Mouse (Mus musculus) spleen, postnatal 14 days (tissue): ENCODE results near the gene Txndc2.

Experiments
- DNase-seq, 2 experiments: peaks; one replicate each; pipeline ENCODE4 v3.0.0; 2021 to 2022; ENCODE audit warnings: low spot score in 2 of 2

Txndc2 gene

GRCm38 (mm10) chr17:65641734-65642218, at the start of gene Txndc2:
Gene Txndc2 (minus strand): TSS chr17:65642168.
- no peak for DNase-seq

DNA sequence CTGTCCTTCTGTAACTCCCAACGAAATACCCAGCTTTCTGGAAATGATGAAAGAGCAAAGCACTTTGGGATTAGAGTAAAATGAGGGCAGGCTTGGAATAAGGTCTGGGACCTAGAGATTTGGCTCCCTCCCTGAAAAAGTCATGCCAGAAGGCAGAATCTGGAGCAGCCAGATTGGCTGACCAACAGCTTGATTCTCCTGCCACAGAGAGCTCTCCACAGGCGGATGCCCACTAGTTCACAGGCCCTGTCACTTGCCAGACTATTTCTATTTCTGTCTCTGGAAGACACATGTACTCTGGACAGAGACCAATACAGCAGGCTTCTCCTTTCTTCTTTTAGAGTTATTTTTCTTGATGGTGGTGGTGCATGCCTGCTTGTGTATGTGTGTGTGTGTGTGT, 41.8 kb upstream of the Txndc2 start:
- no peak for DNase-seq

GRCm38 (mm10) chr17:65683316-65683715, 41.3 kb upstream of the Txndc2 start:
- no peak for DNase-seq

- DNase-seq = no peak
Observed at GRCm38 (mm10) chr17:65682071-65682680, 40.2 kb upstream of the Txndc2 start.

- DNase-seq = no peak
Observed at GRCm38 (mm10) chr17:65681516-65681915, 39.5 kb upstream of the Txndc2 start.

GRCm38 (mm10) chr17:65680801-65681412, 38.9 kb upstream of the Txndc2 start:
- no peak for DNase-seq

- no peak for DNase-seq
Observed at GRCm38 (mm10) chr17:65679806-65680446, 38.0 kb upstream of the Txndc2 start.

DNA sequence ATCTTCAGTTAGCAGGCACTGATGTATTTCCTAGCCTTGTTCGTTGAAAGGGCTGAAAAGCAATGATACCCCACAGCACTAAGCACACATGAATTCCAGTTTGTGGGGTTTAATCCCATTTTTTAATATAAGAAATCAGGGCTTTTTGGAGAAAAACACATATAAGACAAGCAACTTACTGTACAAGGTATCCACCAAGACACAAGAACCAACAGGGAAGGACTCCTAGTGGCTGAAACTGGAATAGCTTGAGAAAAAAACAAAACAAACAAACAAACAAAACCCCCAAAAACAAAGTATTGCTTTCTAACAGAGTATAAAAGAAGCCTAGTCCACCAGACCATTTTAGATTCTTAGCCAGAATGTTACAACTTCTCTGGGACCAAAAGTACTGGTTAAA, 35.8 kb upstream of the Txndc2 start:
- DNase-seq = no peak

GRCm38 (mm10) chr17:65676536-65676935, 34.6 kb upstream of the Txndc2 start:
- no peak for DNase-seq

DNA sequence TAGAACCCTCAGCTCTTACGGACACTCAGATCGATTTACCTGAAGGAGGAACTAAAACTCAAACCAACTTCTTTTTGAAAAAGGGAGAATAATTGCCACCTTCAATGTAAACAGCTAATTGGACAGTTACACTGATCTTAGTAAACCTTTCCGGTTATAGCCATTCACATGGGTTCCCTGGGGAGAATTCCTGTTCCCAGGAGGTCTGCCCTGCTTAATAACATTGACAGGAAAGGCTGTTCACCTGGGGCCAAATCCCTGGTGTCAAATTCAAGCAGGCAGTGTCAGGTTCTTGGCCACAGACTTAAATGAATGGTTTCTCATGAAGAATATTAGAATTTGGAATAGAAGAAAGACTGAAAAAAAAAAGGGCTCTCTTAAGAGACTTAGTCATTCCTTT, 34.0 kb upstream of the Txndc2 start:
- no peak for DNase-seq

- DNase-seq = no peak
Observed at GRCm38 (mm10) chr17:65674710-65675171, 32.8 kb upstream of the Txndc2 start.

DNA sequence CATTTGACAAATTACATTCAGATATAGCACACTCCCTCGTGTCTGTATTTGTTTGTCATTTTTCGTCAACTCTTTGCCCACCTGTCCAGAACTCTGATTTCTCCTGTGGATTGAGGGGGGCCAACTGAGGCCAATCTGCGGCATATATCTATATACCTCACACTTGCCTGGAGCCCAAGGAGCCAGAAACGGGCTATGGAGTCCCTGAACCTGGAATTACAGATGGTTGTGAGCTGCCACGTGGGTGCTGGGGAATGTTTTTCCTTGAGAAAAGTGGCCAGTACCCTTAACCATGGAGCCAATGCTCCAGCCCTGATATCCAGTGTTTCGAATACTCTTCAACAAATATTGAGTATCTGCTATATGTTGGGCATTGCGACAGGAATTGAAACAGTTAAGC, 31.0 kb upstream of the Txndc2 start:
- no peak for DNase-seq

DNA sequence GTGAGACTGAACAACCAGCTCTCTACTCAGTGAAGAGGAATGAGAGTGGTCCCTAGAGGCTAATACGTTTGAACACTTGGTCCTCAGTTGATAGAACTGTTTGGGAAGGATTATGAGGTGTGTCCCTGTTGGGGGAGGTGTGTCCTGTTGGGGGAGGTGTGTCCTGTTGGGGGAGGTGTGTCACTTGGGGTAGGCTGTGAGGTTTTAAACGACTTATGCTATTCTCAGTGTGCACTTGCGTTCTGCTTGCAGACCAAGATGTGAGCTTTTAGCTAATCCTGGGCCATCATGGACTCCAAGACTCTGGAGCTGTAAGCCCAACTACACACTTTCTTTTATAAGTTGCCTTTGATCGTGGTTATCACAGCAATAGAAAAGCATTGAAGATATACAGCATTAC, 27.1 kb upstream of the Txndc2 start:
- DNase-seq = no peak

GRCm38 (mm10) chr17:65667792-65668191, 25.8 kb upstream of the Txndc2 start:
- DNase-seq = no peak

DNA sequence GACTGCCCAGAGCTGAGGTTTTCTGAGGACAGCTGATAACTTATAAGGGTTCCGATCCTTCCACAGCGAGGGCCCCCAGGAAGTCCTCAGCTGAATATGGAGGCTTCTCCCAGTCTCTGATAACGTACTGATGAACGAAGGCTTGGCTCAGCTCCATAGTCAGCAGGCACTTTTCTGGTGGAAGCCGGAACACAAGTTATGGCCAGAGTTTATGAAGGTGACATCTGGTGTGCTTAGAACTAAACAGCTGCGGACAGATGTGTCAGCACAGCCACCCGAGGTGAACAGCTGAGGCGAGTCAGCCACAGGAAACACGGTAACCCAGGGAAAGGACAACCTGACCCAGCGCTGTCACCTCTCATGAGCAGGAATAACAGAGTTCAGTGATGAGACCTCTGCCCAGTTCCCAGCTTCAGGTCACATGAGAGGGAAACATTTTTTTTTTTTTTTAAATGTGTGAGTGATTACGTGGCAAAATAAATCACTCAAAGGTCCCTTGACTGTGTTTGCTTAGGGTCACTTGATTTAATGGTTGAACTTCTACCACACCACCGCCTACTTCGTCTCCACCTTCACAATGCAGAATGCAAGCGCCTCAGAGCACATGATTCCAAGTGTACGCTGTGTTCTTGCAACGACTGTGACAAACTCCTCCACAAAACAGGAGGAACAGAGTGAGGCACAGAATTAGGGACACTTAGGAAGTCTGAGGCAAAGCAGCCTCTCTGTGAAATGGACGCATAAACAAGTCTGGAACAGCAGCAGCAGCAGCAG, 24.6 kb upstream of the Txndc2 start:
- no peak for DNase-seq

GRCm38 (mm10) chr17:65665786-65666387, 23.9 kb upstream of the Txndc2 start:
- DNase-seq = no peak

GRCm38 (mm10) chr17:65663329-65664078, 21.5 kb upstream of the Txndc2 start:
- DNase-seq = no peak

GRCm38 (mm10) chr17:65662662-65663061, 20.7 kb upstream of the Txndc2 start:
- DNase-seq = no peak

DNA sequence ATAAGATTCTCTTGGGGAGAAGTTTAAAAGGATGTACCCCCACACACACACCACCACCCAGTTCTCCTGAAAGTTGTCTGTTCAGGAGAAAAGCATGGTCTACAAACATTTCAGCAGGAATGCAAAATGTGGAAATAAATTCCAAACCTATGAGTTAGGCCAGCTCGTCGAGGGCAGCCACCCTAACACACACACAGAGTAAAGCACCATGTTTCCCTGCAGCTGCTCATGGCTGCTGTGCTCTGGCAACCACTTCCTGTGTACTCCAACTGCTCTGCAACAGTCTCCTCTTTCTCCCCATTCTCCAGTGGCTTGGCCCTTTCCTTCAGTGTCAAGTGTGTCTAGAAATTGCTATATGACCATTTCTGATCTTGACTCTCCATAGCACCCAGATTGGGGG, 16.4 kb upstream of the Txndc2 start:
- no peak for DNase-seq

DNA sequence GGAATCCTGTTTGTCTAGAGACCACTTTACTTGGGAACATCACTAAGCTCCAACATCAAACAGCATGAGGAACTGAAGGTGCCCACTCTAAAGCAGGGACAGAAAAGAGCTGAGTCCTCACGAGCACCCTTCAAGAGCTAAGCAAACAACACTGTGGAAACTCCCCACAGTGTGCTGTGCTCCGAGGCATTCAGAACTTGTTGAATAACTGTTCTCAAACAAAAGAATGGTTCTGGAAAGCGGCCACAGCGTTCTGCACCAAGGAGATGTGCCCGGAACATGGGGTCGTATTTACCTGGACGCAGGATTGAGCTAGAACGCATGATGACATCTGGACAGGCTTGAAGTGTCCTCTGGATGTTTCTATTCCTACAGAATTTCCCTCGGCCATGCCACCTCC, 16.0 kb upstream of the Txndc2 start:
- DNase-seq = no peak

DNA sequence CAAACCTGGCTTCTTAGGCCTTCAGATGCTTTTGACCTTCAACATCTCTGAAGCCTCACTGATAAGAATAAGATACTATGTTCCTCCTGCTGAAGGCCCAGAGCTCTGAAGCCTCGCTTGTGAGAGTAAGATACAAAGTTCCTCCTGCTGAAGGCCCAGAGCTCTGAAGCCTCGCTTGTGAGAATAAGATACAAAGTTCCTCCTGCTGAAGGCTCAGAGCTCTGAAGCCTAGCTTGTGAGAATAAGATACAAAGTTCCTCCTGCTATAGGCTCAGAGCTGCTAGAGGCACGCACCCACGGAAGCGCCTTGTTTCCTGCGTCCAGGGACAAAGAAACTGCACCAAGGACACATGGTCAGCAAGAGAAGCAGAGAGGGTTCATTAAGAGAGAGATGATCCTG, 14.8 kb upstream of the Txndc2 start:
- DNase-seq = no peak
